Mouse (Mus musculus): Measurements from ENCODE around the gene Kirrel3. TPM values are rescaled to one million over a fixed set of nuclear protein-coding genes. Genes with fewer than 3 reads are reported as not detected.

The Kirrel3 gene
- polyA plus RNA-seq, 1 experiment from 2014 or later, result 0.13 TPM

GRCm38 (mm10) chr9:34787915-34788314 lies 302.2 kb downstream of the Kirrel3 start:
- no peaks in the 10 kb centered on the region for H3K9me3 ChIP-seq (replicated peaks)
- no peaks in the 10 kb centered on the region for H3K4me1 ChIP-seq (replicated peaks)
- H3K36me3 ChIP-seq (replicated peaks), result no peaks in the 10 kb centered on the region
- no peaks in the 10 kb centered on the region for H3K27me3 ChIP-seq
- H3K4me3 ChIP-seq (replicated peaks), result no peak overlapping the region
- H3K4me2 ChIP-seq, result no peak overlapping the region
- no peak overlapping the region for H3K27ac ChIP-seq (replicated peaks)
- no peak overlapping the region for H3K9ac ChIP-seq
- no peak for ATAC-seq (ENCODE audit: insufficient read depth)
- 49% methylated on average over 3 of the region's 3 CpGs for WGBS (ENCODE audit: insufficient replicate concordance)

- 17% methylated on average over 4 of the region's 4 CpGs for WGBS (ENCODE audit: insufficient replicate concordance)
These were observed 309.5 kb downstream of the Kirrel3 start for GRCm38 (mm10) chr9:34795226-34795625.

GRCm38 (mm10) chr9:34797688-34798339 lies 312.1 kb downstream of the Kirrel3 start:
- H3K27ac ChIP-seq (replicated peaks), result no peak overlapping the region
- 38% methylated on average over 6 of the region's 6 CpGs for WGBS (ENCODE audit: insufficient replicate concordance)
- H3K4me1 ChIP-seq (replicated peaks), result no peaks in the 10 kb centered on the region
- no peak overlapping the region for H3K9ac ChIP-seq
- ATAC-seq (ENCODE audit: insufficient read depth), result no peak
- no peaks in the 10 kb centered on the region for H3K27me3 ChIP-seq
- H3K4me3 ChIP-seq (replicated peaks), result no peak overlapping the region
- no peak overlapping the region for H3K4me2 ChIP-seq
- H3K36me3 ChIP-seq (replicated peaks), result no peaks in the 10 kb centered on the region
- H3K9me3 ChIP-seq (replicated peaks), result no peaks in the 10 kb centered on the region

More at GRCm38 (mm10) chr9:34795226-34795625, 309.5 kb downstream of the Kirrel3 start:
- Histone ChIP-seq H3K4me3 (replicated peaks) (no peak overlapping the region), H3K9ac (no peak overlapping the region), H3K27me3 (no peaks in the 10 kb centered on the region), H3K27ac (replicated peaks) (no peak overlapping the region), H3K4me2 (no peak overlapping the region), H3K36me3 (replicated peaks) (no peaks in the 10 kb centered on the region), H3K4me1 (replicated peaks) (no peaks in the 10 kb centered on the region), H3K9me3 (replicated peaks) (no peaks in the 10 kb centered on the region)
- no peak for ATAC-seq (ENCODE audit: insufficient read depth)

GRCm38 (mm10) chr9:34801662-34802061 lies 316.0 kb downstream of the Kirrel3 start:
- H3K9ac ChIP-seq, result no peak overlapping the region
- no peak overlapping the region for H3K4me3 ChIP-seq (replicated peaks)
- H3K9me3 ChIP-seq (replicated peaks), result no peaks in the 10 kb centered on the region
- no peak overlapping the region for H3K4me2 ChIP-seq
- H3K27me3 ChIP-seq, result no peaks in the 10 kb centered on the region
- no peaks in the 10 kb centered on the region for H3K4me1 ChIP-seq (replicated peaks)
- no peak overlapping the region for H3K27ac ChIP-seq (replicated peaks)
- ATAC-seq (ENCODE audit: insufficient read depth), result no peak
- no peaks in the 10 kb centered on the region for H3K36me3 ChIP-seq (replicated peaks)
- WGBS (ENCODE audit: insufficient replicate concordance), result 63% methylated on average over 6 of the region's 6 CpGs

GRCm38 (mm10) chr9:34806854-34807253 lies 321.2 kb downstream of the Kirrel3 start:
- ATAC-seq (ENCODE audit: insufficient read depth), result no peak
- H3K4me2 ChIP-seq, result no peak overlapping the region
- WGBS (ENCODE audit: insufficient replicate concordance), result 46% methylated on average over 3 of the region's 3 CpGs
- no peak overlapping the region for H3K4me3 ChIP-seq (replicated peaks)
- H3K36me3 ChIP-seq (replicated peaks), result no peaks in the 10 kb centered on the region
- no peaks in the 10 kb centered on the region for H3K4me1 ChIP-seq (replicated peaks)
- no peak overlapping the region for H3K27ac ChIP-seq (replicated peaks)
- H3K9me3 ChIP-seq (replicated peaks), result no peaks in the 10 kb centered on the region
- no peak overlapping the region for H3K9ac ChIP-seq
- H3K27me3 ChIP-seq, result no peaks in the 10 kb centered on the region

GRCm38 (mm10) chr9:34809993-34810513 lies 324.4 kb downstream of the Kirrel3 start:
- WGBS (ENCODE audit: insufficient replicate concordance), result 53% methylated on average over 5 of the region's 5 CpGs
- Histone ChIP-seq H3K9ac (no peak overlapping the region), H3K27me3 (no peaks in the 10 kb centered on the region), H3K27ac (replicated peaks) (no peak overlapping the region), H3K4me2 (no peak overlapping the region), H3K4me1 (replicated peaks) (no peaks in the 10 kb centered on the region), H3K36me3 (replicated peaks) (no peaks in the 10 kb centered on the region), H3K4me3 (replicated peaks) (no peak overlapping the region), H3K9me3 (replicated peaks) (no peaks in the 10 kb centered on the region)
- no peak for ATAC-seq (ENCODE audit: insufficient read depth)

GRCm38 (mm10) chr9:34818325-34818976 lies 332.8 kb downstream of the Kirrel3 start:
- no peak overlapping the region for H3K4me2 ChIP-seq
- no peaks in the 10 kb centered on the region for H3K27me3 ChIP-seq
- H3K36me3 ChIP-seq (replicated peaks), result no peaks in the 10 kb centered on the region
- WGBS (ENCODE audit: insufficient replicate concordance), result 23% methylated on average over 10 of the region's 10 CpGs
- no peak for ATAC-seq (ENCODE audit: insufficient read depth)
- no peak overlapping the region for H3K4me3 ChIP-seq (replicated peaks)
- no peaks in the 10 kb centered on the region for H3K9me3 ChIP-seq (replicated peaks)
- no peak overlapping the region for H3K27ac ChIP-seq (replicated peaks)
- no peak overlapping the region for H3K9ac ChIP-seq
- no peaks in the 10 kb centered on the region for H3K4me1 ChIP-seq (replicated peaks)

GRCm38 (mm10) chr9:34824358-34825088 lies 338.8 kb downstream of the Kirrel3 start:
- no peaks in the 10 kb centered on the region for H3K36me3 ChIP-seq (replicated peaks)
- no peak overlapping the region for H3K27ac ChIP-seq (replicated peaks)
- H3K9ac ChIP-seq, result no peak overlapping the region
- H3K4me2 ChIP-seq, result no peak overlapping the region
- no peak for ATAC-seq (ENCODE audit: insufficient read depth)
- no peaks in the 10 kb centered on the region for H3K27me3 ChIP-seq
- no peaks in the 10 kb centered on the region for H3K4me1 ChIP-seq (replicated peaks)
- H3K9me3 ChIP-seq (replicated peaks), result no peaks in the 10 kb centered on the region
- 67% methylated on average over 18 of the region's 18 CpGs for WGBS (ENCODE audit: insufficient replicate concordance)
- no peak overlapping the region for H3K4me3 ChIP-seq (replicated peaks)

GRCm38 (mm10) chr9:34825089-34825400 lies 339.4 kb downstream of the Kirrel3 start:
- H3K9me3 ChIP-seq (replicated peaks), result no peaks in the 10 kb centered on the region
- H3K36me3 ChIP-seq (replicated peaks), result no peaks in the 10 kb centered on the region
- no peak overlapping the region for H3K4me2 ChIP-seq
- no peak for ATAC-seq (ENCODE audit: insufficient read depth)
- no peaks in the 10 kb centered on the region for H3K27me3 ChIP-seq
- WGBS (ENCODE audit: insufficient replicate concordance), result 35% methylated on average over 2 of the region's 2 CpGs
- H3K27ac ChIP-seq (replicated peaks), result no peak overlapping the region
- no peaks in the 10 kb centered on the region for H3K4me1 ChIP-seq (replicated peaks)
- no peak overlapping the region for H3K9ac ChIP-seq
- no peak overlapping the region for H3K4me3 ChIP-seq (replicated peaks)

GRCm38 (mm10) chr9:34825402-34826008 lies 339.8 kb downstream of the Kirrel3 start:
- no peaks in the 10 kb centered on the region for H3K27me3 ChIP-seq
- H3K27ac ChIP-seq (replicated peaks), result no peak overlapping the region
- 64% methylated on average over 11 of the region's 11 CpGs for whole genome bisulfite sequencing (ENCODE audit: insufficient replicate concordance)
- no peak overlapping the region for H3K9ac ChIP-seq
- H3K36me3 ChIP-seq (replicated peaks), result no peaks in the 10 kb centered on the region
- no peaks in the 10 kb centered on the region for H3K4me1 ChIP-seq (replicated peaks)
- H3K9me3 ChIP-seq (replicated peaks), result no peaks in the 10 kb centered on the region
- H3K4me3 ChIP-seq (replicated peaks), result no peak overlapping the region
- H3K4me2 ChIP-seq, result no peak overlapping the region
- no peak for ATAC-seq (ENCODE audit: insufficient read depth)

GRCm38 (mm10) chr9:34830696-34831095 lies 345.0 kb downstream of the Kirrel3 start:
- H3K9ac ChIP-seq, result no peak overlapping the region
- H3K4me2 ChIP-seq, result no peak overlapping the region
- H3K27ac ChIP-seq (replicated peaks), result no peak overlapping the region
- H3K4me1 ChIP-seq (replicated peaks), result no peaks in the 10 kb centered on the region
- no peak overlapping the region for H3K4me3 ChIP-seq (replicated peaks)
- no peak for ATAC-seq (ENCODE audit: insufficient read depth)
- 41% methylated on average over 3 of the region's 3 CpGs for WGBS (ENCODE audit: insufficient replicate concordance)
- H3K9me3 ChIP-seq (replicated peaks), result no peaks in the 10 kb centered on the region
- H3K27me3 ChIP-seq, result no peaks in the 10 kb centered on the region
- no peaks in the 10 kb centered on the region for H3K36me3 ChIP-seq (replicated peaks)

All from liver, embryonic 15.5 days (tissue).